Mouse (Mus musculus) liver, embryonic 14.5 days (tissue): ENCODE measurements around the gene Oscp1.

Source experiments
- CTCF ChIP-seq: IDR thresholded peaks from 2 replicates; pipeline ENCODE4 v1.5.1; 2016; ENCODE audit warnings: antibody characterized with exemption, low read depth, control low read depth
- EP300 ChIP-seq: IDR thresholded peaks from 2 replicates; pipeline ENCODE4 v1.6.1; 2016; ENCODE audit warnings: antibody characterized with exemption, low read depth

DNA sequence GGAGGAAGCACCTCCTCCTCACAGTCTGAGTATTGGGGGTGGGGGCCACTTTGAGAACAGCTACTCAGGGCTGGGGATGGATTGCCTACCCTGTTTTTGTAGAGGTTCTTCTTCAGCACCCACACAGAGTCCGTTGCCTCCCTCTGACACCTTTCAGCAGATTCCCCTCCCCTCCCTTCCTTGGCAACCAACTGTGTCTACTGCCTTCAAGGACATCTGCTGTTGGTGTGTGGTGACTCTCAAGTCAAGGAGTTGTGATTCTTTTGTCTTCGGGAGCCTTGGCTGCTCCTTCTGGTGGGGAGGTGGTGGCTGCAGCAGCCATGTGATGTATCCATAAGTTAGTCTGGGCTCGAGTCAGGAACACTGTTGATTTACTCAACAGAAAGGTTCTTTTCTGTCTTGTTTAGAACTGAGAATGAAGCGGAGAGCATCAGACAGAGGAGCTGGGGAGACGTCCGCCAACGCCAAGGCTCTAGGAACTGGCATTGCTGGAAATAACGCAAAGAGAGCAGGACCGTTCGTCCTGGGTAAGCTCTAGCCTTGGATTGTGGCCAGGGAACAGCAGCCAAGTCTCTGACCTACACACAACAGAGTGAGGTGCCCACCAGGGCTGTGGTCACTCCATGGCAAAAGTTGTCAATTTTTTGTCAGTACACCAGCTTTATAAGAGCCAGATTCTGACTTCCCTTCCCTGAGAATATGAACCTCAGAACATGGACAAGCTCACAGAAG, 65.1 kb downstream of the Oscp1 start:
- TF ChIP-seq EP300 (no peak), CTCF (no peak)
